Mouse (Mus musculus) thymus, adult 2 months (tissue): Measurements from ENCODE around the gene Syngr3.

ENCODE experiments used
- CTCF ChIP-seq: fragments of 200-500 bp; IDR thresholded peaks from 2 replicates; pipeline ENCODE4 v1.5.1; 2012; ENCODE audit warnings: mild to moderate bottlenecking, control low read depth, low read length, moderate library complexity, borderline replicate concordance; ENCODE audit not compliant: control insufficient read depth, poor library complexity, insufficient read depth; ENCODE audit errors: extremely low read depth
- POLR2A ChIP-seq: fragments of 200-500 bp; IDR thresholded peaks from 2 replicates; pipeline ENCODE4 v1.6.1; 2012; ENCODE audit warnings: mild to moderate bottlenecking, low read length, control low read depth, moderate library complexity; ENCODE audit not compliant: control insufficient read depth, poor library complexity, insufficient read depth; ENCODE audit errors: extremely low read depth

GRCm38 (mm10) chr17:24699473-24699872 is 9.7 kb upstream of the Syngr3 start:
- no peak for TF ChIP-seq POLR2A
- TF ChIP-seq CTCF: no peak
